Mouse (Mus musculus) midbrain, embryonic 13.5 days (tissue): ENCODE results near the gene Pttg1ip. TPM values are rescaled to one million over a fixed set of nuclear protein-coding genes. Genes with fewer than 3 reads are reported as not detected.

Experiments
- ATAC-seq: fragments of 200-750 bp; cut with Nextera tagmentation; 2 replicates; pipeline ENCODE4 v1.8.0; 2017; ENCODE audit warnings: mild to moderate bottlenecking, moderate TSS enrichment, moderate library complexity
- H3K27ac ChIP-seq: fragments of 300-500 bp; sonication (generic); 2 replicates; pipeline ENCODE4 v1.5.1; 2015; ENCODE audit warnings: inconsistent platforms, mild to moderate bottlenecking, moderate library complexity
- H3K27me3 ChIP-seq: fragments of 300-500 bp; sonication (generic); 2 replicates; pipeline ENCODE4 v1.6.1; 2015; ENCODE audit warnings: mild to moderate bottlenecking, inconsistent platforms
- H3K36me3 ChIP-seq: fragments of 300-500 bp; sonication (generic); 2 replicates; pipeline ENCODE4 v1.6.1; 2015; ENCODE audit warnings: mild to moderate bottlenecking, inconsistent platforms
- H3K4me1 ChIP-seq: fragments of 300-500 bp; sonication (generic); replicated peaks from 2 replicates; pipeline ENCODE4 v1.6.1; 2015; ENCODE audit warnings: inconsistent platforms
- H3K4me2 ChIP-seq: fragments of 300-500 bp; sonication (generic); replicated peaks from 2 replicates; pipeline ENCODE4 v1.6.1; 2015; ENCODE audit warnings: moderate library complexity, mild to moderate bottlenecking, inconsistent platforms
- H3K4me3 ChIP-seq: fragments of 300-500 bp; sonication (generic); replicated peaks from 2 replicates; pipeline ENCODE4 v1.5.1; 2015; ENCODE audit warnings: mild to moderate bottlenecking, inconsistent platforms
- H3K9ac ChIP-seq: fragments of 300-500 bp; sonication (generic); replicated peaks from 2 replicates; pipeline ENCODE4 v1.6.1; 2015; ENCODE audit warnings: mild to moderate bottlenecking, inconsistent platforms
- H3K9me3 ChIP-seq: fragments of 300-500 bp; sonication (generic); 2 replicates; pipeline ENCODE4 v1.6.1; 2016; ENCODE audit warnings: mild to moderate bottlenecking, inconsistent platforms
- WGBS: fragments of 180-500 bp; shearing (Covaris S2); methylation state at CpG from one replicate; pipeline ENCODE4 v1.1.7; 2015; 5-methylcytosine and 5-hydroxymethylcytosine counted together
- polyA plus RNA-seq: library from polyadenylated mRNA; unstranded; fragments of >200 nt; fragmentation: Nextera tagmentation; extraction: Ambion mirVana; gene quantifications from 2 replicates; pipeline ENCODE4 v1.2.1, GENCODE M21; 2015

Pttg1ip gene
- polyA plus RNA-seq, 1 experiment from 2014 or later = 59.0 TPM

GRCm38 (mm10) chr10:77552162-77552561 lies 29.4 kb upstream of the Pttg1ip start:
- Histone ChIP-seq H3K4me1 (no peaks in the 10 kb centered on the region), H3K4me2 (no peak overlapping the region), H3K27ac (no peak overlapping the region), H3K36me3 (no peaks in the 10 kb centered on the region), H3K9ac (no peak overlapping the region), H3K9me3 (no peaks in the 10 kb centered on the region), H3K27me3 (no peaks in the 10 kb centered on the region), H3K4me3 (no peak overlapping the region)
- WGBS = 89% methylated on average over 5 of the region's 5 CpGs
- no peak for ATAC-seq

- no peak for ATAC-seq
- Histone ChIP-seq H3K4me2 (no peak overlapping the region), H3K27me3 (no peaks in the 10 kb centered on the region), H3K9ac (no peak overlapping the region), H3K27ac (no peak overlapping the region), H3K9me3 (no peaks in the 10 kb centered on the region), H3K36me3 (no peaks in the 10 kb centered on the region), H3K4me1 (no peaks in the 10 kb centered on the region), H3K4me3 (no peak overlapping the region)
- 81% methylated on average over 4 of the region's 4 CpGs for WGBS
These were observed 28.2 kb upstream of the Pttg1ip start for GRCm38 (mm10) chr10:77553285-77553684.

DNA sequence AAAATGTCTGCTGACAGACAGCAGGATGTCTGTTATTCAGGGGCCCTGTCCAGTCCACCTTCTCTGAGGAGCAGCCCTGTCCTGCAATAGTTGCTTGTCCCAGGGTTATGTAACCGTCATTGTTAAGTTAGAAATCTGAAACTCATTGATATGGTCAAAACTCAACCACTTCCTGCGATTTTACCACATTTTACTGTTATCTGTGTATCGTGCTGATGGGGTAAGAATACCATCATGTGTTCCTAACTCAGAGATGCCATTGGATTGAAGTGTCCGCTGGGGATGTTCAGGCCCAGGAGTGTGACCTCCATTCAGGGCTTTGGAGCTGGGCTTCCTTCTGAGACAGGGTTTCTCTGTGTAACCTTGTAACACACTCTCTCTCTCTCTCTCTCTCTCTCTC lies 26.6 kb upstream of the Pttg1ip start:
- 89% methylated on average over 4 of the region's 4 CpGs for WGBS
- Histone ChIP-seq H3K9ac (no peak overlapping the region), H3K4me3 (no peak overlapping the region), H3K9me3 (no peaks in the 10 kb centered on the region), H3K4me1 (no peaks in the 10 kb centered on the region), H3K4me2 (no peak overlapping the region), H3K27me3 (no peaks in the 10 kb centered on the region), H3K36me3 (no peaks in the 10 kb centered on the region), H3K27ac (no peak overlapping the region)
- ATAC-seq = no peak

GRCm38 (mm10) chr10:77556631-77557030 lies 24.9 kb upstream of the Pttg1ip start:
- no peak for ATAC-seq
- no peaks in the 10 kb centered on the region for H3K36me3 ChIP-seq
- H3K27me3 ChIP-seq = no peaks in the 10 kb centered on the region
- no peak overlapping the region for H3K4me3 ChIP-seq
- H3K9me3 ChIP-seq = no peaks in the 10 kb centered on the region
- H3K27ac ChIP-seq = no peak overlapping the region
- H3K4me1 ChIP-seq = no peaks in the 10 kb centered on the region
- no peak overlapping the region for H3K9ac ChIP-seq
- no peak overlapping the region for H3K4me2 ChIP-seq
- 93% methylated on average over 7 of the region's 7 CpGs for WGBS

DNA sequence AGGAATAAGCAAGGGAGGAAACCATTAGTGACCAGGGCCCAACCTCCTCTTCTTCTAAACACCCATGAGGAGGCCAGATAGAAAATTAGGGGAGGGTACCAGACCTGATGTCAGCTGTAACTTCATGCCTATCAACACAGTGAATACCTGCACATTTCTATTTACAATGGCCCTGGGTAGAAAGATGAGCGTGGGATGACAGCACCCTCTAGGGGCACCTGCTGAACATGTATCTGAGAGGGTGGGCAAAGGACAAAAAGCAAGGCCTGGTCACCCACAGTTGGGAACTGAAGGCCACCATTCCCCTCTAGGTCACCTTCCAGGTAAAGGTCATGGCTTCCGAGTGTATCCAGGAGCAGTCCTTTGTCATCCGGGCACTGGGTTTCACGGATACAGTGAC lies 23.9 kb upstream of the Pttg1ip start:
- H3K9me3 ChIP-seq = no peaks in the 10 kb centered on the region
- WGBS = 92% methylated on average over 4 of the region's 4 CpGs
- H3K4me3 ChIP-seq = no peak overlapping the region
- no peaks in the 10 kb centered on the region for H3K27me3 ChIP-seq
- H3K9ac ChIP-seq = no peak overlapping the region
- H3K4me1 ChIP-seq = no peaks in the 10 kb centered on the region
- H3K36me3 ChIP-seq = no peaks in the 10 kb centered on the region
- no peak overlapping the region for H3K27ac ChIP-seq
- no peak for ATAC-seq
- H3K4me2 ChIP-seq = no peak overlapping the region

DNA sequence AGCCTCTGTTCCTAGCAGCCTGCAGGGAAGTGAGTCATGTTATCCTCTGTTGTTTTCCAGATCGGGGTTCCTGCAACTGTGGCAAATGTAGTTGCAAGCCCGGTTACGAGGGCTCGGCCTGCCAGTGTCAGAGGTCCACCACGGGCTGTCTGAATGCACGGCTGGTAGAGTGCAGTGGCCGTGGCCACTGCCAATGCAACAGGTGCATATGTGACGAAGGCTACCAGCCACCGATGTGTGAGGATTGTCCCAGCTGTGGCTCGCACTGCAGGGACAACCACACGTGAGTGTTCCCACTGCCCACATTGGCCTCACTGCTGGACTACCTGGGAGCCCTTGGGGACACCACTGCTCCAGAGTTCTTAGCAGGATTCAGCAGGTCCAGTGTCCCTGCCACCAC lies 21.4 kb upstream of the Pttg1ip start:
- H3K27me3 ChIP-seq = no peaks in the 10 kb centered on the region
- no peak overlapping the region for H3K27ac ChIP-seq
- 87% methylated on average over 11 of the region's 11 CpGs for WGBS
- ATAC-seq = no peak
- H3K9ac ChIP-seq = no peak overlapping the region
- no peak overlapping the region for H3K4me2 ChIP-seq
- H3K4me1 ChIP-seq = no peaks in the 10 kb centered on the region
- H3K9me3 ChIP-seq = no peaks in the 10 kb centered on the region
- no peak overlapping the region for H3K4me3 ChIP-seq
- H3K36me3 ChIP-seq = no peaks in the 10 kb centered on the region

DNA sequence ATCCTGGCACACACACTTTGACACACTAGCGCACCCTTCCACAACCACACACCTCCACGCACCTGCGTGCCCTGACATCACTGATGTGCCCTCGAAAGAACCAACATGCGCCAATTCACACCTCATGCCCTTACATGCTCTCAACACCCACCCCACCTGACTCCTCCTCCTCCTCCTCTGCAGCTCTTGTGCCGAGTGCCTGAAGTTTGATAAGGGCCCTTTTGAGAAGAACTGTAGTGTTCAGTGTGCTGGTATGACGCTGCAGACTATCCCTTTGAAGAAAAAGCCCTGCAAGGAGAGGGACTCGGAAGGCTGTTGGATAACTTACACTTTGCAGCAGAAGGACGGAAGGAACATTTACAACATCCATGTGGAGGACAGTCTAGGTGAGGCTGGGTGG lies 20.7 kb upstream of the Pttg1ip start:
- ATAC-seq = no peak
- Histone ChIP-seq H3K27me3 (no peaks in the 10 kb centered on the region), H3K9me3 (no peaks in the 10 kb centered on the region), H3K4me2 (no peak overlapping the region), H3K27ac (no peak overlapping the region), H3K9ac (no peak overlapping the region), H3K4me1 (no peaks in the 10 kb centered on the region), H3K4me3 (no peak overlapping the region), H3K36me3 (no peaks in the 10 kb centered on the region)
- 88% methylated on average over 9 of the region's 9 CpGs for WGBS

- no peaks in the 10 kb centered on the region for H3K36me3 ChIP-seq
- no peaks in the 10 kb centered on the region for H3K27me3 ChIP-seq
- H3K27ac ChIP-seq = no peak overlapping the region
- H3K4me3 ChIP-seq = no peak overlapping the region
- ATAC-seq = no peak
- no peak overlapping the region for H3K9ac ChIP-seq
- H3K4me2 ChIP-seq = no peak overlapping the region
- H3K9me3 ChIP-seq = no peaks in the 10 kb centered on the region
- H3K4me1 ChIP-seq = no peaks in the 10 kb centered on the region
- 79% methylated on average over 2 of the region's 2 CpGs for WGBS
These were observed 20.0 kb upstream of the Pttg1ip start for GRCm38 (mm10) chr10:77561508-77561907.

- H3K9ac ChIP-seq = no peak overlapping the region
- H3K4me2 ChIP-seq = no peak overlapping the region
- no peaks in the 10 kb centered on the region for H3K27me3 ChIP-seq
- no peak for ATAC-seq
- H3K9me3 ChIP-seq = no peaks in the 10 kb centered on the region
- H3K36me3 ChIP-seq = no peaks in the 10 kb centered on the region
- H3K4me3 ChIP-seq = no peak overlapping the region
- no peak overlapping the region for H3K27ac ChIP-seq
- H3K4me1 ChIP-seq = peaks cover 5% of the 10 kb centered on the region; the same call in 1 of the 2 replicates
- WGBS = 85% methylated on average over 8 of the region's 8 CpGs
These were observed 16.5 kb upstream of the Pttg1ip start for GRCm38 (mm10) chr10:77565005-77565404.

- no peak overlapping the region for H3K4me2 ChIP-seq
- ATAC-seq = no peak
- H3K27ac ChIP-seq = no peak overlapping the region
- no peaks in the 10 kb centered on the region for H3K9me3 ChIP-seq
- 38% methylated on average over 8 of the region's 8 CpGs for WGBS
- no peaks in the 10 kb centered on the region for H3K36me3 ChIP-seq
- H3K9ac ChIP-seq = no peak overlapping the region
- no peak overlapping the region for H3K4me3 ChIP-seq
- peaks cover 5% of the 10 kb centered on the region; the same call in 1 of the 2 replicates for H3K4me1 ChIP-seq
- no peaks in the 10 kb centered on the region for H3K27me3 ChIP-seq
These were observed 14.9 kb upstream of the Pttg1ip start for GRCm38 (mm10) chr10:77566651-77567050.

- H3K4me2 ChIP-seq = no peak overlapping the region
- H3K27me3 ChIP-seq = no peaks in the 10 kb centered on the region
- no peak overlapping the region for H3K4me3 ChIP-seq
- H3K9me3 ChIP-seq = no peaks in the 10 kb centered on the region
- H3K9ac ChIP-seq = no peak overlapping the region
- H3K4me1 ChIP-seq = peaks cover 5% of the 10 kb centered on the region; the same call in 1 of the 2 replicates
- 32% methylated on average over 7 of the region's 7 CpGs for WGBS
- H3K36me3 ChIP-seq = no peaks in the 10 kb centered on the region
- ATAC-seq = no peak
- H3K27ac ChIP-seq = no peak overlapping the region
These were observed 12.0 kb upstream of the Pttg1ip start for GRCm38 (mm10) chr10:77569481-77569880.

- no peak for ATAC-seq
- Histone ChIP-seq H3K4me2 (no peak overlapping the region), H3K36me3 (no peaks in the 10 kb centered on the region), H3K9me3 (no peaks in the 10 kb centered on the region), H3K9ac (no peak overlapping the region), H3K4me1 (peaks cover 5% of the 10 kb centered on the region; the same call in 1 of the 2 replicates), H3K4me3 (no peak overlapping the region), H3K27ac (no peak overlapping the region), H3K27me3 (no peaks in the 10 kb centered on the region)
- 62% methylated on average over 6 of the region's 6 CpGs for WGBS
These were observed 11.4 kb upstream of the Pttg1ip start for GRCm38 (mm10) chr10:77569973-77570658.

DNA sequence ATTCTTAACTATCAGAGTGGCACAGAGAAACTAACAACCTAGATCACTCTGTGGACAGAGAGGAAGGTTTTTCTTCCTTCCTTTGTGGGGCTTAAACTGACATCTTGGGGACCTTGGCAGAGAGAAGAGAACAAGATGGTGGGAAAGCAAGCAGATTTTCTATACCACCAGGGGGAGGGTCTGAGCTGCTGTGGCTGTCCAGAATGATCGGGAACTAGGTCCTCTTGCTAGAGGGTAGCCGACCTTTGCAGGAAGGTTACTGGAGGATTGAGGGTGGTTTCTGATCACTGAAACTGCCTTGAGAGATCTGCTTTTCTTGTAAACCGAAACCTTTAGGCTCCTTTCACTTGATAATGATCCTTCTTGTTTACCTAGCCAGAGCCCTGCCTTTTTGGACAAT lies 9.3 kb upstream of the Pttg1ip start:
- Histone ChIP-seq H3K27ac (no peak overlapping the region), H3K4me1 (peaks cover 5% of the 10 kb centered on the region; the same call in 1 of the 2 replicates), H3K9ac (no peak overlapping the region), H3K4me3 (no peak overlapping the region), H3K27me3 (no peaks in the 10 kb centered on the region), H3K9me3 (no peaks in the 10 kb centered on the region), H3K36me3 (no peaks in the 10 kb centered on the region), H3K4me2 (no peak overlapping the region)
- no peak for ATAC-seq
- 33% methylated on average over 3 of the region's 3 CpGs for WGBS
